Mouse (Mus musculus) thymus, postnatal 36 days (tissue): ENCODE measurements around the gene Tsks.

Source experiments
- DNase-seq, 2 experiments: peaks; one replicate each; pipeline ENCODE4 v3.0.0; 2022; ENCODE audit warnings: mixed read lengths in 2 of 2

Tsks gene

DNA sequence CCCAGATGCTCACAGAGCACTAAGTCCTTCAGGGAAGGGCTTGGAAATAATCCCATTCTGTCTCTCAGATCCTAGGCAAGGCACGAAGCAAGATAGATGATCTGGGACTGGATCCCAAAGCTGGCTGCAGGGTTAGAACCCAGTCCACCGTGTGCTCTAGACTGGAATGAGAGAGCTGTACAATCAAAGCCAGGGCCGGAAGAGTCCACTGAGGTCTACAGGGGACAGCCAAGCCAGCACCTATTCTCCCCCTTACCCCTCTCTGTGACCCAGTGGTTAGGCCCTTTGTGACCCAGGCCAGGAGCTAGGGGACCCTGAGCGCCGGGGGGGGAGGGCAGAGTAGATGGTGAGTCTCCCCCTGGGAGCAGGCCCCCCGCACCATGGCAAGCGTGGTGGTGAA lies at the start of gene Tsks:
Gene Tsks, plus strand, starts transcription at position 301 of the 400 bp plus-strand sequence.
- no peak for DNase-seq

DNA sequence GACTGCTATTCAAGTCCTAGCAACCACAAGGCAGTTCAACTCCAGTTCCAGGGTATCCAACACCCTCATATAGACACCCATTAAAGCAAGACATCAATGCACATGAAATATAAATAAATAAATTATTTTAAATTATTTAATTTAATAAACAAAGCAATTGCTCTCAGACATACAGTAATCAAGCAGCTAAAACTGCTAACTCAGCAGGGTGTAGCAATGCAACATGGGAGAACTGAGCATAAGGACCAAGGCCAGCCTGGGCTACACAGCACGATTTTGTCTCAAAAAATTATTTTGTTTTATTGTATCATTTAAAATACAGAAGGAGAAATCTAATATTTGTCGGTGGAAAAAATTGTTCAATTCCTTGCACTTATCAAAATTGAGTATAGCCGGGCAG lies 48.8 kb upstream of the Tsks start:
- DNase-seq, result no peak

- no peak for DNase-seq
Observed at GRCm38 (mm10) chr7:44895206-44895592, 47.8 kb upstream of the Tsks start.

- peak; percentile 84 for DNase-seq
Observed at GRCm38 (mm10) chr7:44895593-44896434, 47.2 kb upstream of the Tsks start, which contains the start of gene Fuz. Gene Fuz, plus strand, starts transcription at chr7:44896079.

DNA sequence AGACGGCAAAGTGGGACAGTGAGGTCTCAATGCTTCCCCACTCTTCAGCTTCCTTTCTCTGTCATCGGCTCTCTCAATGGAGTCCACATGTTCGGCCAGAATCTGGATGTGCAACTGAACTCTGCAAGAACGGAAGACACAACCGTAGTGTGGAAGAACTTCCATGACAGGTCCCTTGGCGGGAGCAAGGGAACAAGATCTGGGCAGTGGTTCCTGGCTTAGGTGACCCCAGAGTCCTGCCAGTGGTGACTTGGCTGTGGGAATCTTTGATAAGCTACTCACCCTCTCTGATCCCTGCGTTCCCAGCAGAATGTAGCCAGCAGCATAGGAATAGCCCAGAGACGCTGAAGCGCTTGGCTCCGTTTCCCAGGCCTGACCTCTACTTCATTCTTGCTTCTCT lies 46.5 kb upstream of the Tsks start:
- no peak for DNase-seq

DNA sequence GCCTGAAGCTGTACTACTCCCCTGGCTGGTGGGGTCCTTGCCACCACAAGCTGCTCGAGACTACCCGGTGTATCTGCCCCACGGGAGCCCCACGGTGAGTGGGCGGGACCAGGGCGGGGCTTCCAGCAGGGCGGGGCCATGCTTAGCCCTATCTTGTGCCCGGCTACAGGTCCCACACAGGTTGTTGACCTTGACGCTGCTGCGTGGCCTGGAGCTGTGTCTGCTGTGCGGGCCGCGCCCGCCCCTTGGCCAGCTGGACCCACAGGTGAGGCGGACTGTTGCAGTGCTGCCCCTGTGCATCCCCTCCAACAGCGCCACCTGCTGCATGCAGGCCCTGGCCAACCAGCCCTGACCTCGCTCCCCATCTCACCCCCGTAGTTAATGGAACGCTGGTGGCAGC lies 44.4 kb upstream of the Tsks start:
- DNase-seq, result peak in 1 of 2 experiments; percentile 49

- DNase-seq, result no peak
Observed at GRCm38 (mm10) chr7:44900632-44901031, 42.4 kb upstream of the Tsks start.

DNA sequence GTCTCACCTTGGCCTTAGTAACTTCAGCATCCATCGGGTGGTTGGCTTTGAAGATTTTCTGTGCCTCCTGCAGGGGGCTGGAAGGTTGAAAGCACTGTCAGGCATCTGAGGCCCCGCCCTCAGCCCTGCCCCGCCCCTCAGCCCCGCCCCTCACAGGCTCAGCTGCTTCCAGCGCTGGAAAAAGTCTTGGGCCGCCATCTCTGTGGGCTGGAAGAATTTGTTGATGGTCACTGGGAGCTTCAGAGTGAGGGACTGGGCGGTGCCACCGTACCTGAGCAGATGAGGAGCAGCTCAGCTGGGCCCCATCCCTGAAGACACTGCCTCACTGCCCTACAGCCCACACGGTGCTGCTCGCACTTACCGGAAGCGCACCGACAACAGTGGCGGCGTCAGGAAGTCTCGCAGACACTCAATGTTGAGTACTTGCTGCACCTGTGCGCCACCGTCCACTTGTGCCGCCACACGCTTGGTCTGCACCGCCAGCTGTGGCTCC lies 41.7 kb upstream of the Tsks start:
- DNase-seq, result peak; percentile 68 to 79

GRCm38 (mm10) chr7:44905430-44905829 lies 37.6 kb upstream of the Tsks start:
- no peak for DNase-seq

- DNase-seq, result peak; percentile 29 to 39
Observed at GRCm38 (mm10) chr7:44908706-44909476, 34.1 kb upstream of the Tsks start.

GRCm38 (mm10) chr7:44914396-44914795 lies 28.6 kb upstream of the Tsks start:
- DNase-seq, result no peak

- no peak for DNase-seq
Observed at GRCm38 (mm10) chr7:44915314-44915713, 27.7 kb upstream of the Tsks start.

DNA sequence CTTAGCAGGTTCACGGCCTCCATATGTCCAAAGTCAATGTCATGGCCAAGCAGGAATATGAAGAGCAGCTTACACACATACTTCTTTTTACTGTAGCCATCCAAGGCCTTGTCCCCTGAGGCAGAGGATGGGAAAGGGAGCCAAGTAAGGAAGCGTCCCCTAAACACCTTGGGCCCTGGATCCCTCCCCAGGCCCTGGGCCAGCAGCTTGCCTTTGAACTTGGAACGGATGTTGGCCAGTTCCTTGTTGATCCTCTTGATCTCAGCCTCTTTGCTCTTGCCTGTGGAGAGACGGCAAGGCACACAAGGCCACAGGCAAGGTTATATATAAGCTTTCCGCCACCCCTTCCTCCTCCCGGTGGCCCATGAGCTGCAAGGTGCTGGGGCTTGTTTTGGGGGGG lies 26.8 kb upstream of the Tsks start:
- no peak for DNase-seq

DNA sequence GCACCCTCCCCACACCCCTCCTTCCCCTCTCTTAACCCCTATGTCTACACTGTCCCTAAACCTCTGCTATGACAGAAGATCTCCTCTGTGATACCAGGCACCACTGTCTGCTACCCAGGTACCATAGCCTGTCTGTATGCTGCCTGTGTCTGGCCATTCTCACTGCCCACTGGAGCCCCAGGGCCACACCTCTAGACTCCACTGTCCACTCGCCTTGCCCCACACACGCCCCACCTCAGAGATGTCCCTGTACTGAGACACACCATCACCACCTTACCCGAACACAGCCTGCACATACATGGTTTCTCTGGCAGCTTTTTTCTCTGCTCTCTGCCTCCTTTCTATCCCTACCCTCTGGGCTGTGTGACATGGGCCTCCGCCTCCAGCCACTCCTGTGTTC lies 26.1 kb upstream of the Tsks start:
- DNase-seq, result no peak

DNA sequence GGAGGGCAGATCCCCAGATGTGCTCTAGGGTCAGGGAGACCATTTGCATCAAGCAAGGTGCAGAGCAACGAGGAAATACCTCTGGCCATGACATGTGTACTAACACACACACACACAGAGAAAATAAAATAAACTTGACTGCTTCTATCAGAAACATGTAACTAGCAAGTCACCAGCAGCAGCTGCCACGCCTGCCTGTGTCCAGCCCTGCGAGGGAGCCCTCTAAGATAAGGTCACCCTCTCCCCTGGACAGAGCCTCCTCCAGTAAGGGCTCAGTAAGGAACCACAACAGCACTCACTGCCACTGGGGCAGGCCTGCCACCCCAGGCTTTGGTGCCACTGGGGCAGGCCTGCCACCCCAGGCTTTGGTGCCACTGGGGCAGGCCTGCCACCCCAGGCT lies 24.8 kb upstream of the Tsks start:
- no peak for DNase-seq

DNA sequence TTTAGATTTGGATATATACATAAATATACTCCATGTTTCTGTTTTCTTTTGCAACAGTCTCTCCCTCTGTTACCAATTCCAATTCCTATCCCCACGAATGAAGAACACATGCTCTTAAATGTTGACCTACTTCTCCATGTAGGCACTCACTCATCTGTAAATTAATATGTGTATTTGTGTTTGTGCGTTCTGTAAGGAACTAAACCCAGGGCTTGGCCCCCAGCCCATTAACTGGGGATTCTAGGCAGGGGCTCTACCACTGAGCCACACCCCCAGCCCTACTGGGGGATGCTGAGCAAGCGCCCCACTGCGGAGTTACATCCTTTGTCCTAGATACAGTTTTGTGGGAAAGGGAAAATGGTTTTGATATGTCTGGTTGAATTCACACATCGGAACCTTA lies 23.9 kb upstream of the Tsks start:
- DNase-seq, result no peak

GRCm38 (mm10) chr7:44922530-44922929 lies 20.5 kb upstream of the Tsks start:
- DNase-seq, result no peak

DNA sequence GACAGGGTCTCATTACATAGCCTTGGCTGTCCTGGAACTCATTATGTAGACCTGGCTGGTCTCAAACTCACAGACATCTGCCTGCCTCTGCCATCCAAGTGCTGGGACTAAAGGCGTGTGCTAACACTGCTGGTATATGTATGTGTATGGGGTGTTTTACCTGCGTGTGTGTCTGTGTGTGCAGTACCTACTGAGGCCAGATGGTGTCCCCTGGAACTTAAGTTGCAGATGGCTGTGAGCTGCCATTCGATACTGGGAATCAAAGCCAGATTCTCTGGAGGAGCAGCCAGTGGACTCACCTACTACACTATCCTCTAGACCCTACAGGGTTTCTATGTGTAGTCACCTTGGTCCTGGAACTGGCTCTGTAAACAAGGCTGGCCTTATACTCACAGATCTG lies 17.5 kb upstream of the Tsks start:
- DNase-seq, result no peak

DNA sequence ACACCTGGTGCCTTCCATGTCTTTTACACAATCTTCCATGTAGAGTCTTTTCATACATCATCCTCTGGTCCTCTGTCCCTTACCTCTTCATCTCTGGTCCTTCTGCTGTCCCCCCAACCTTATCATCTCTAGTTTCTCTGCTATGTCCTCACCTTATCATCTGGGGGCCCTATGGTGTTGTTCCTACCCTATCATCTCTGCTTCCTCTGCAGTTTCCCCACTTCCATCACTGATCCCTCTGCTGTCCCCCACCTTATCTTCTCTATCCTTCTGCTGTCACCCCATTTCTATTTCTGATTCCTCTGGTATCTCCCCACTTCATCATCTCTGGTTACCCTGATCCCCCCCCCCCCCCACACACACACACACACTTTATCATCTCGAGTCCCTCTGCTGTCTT lies 14.4 kb upstream of the Tsks start:
- DNase-seq, result no peak

GRCm38 (mm10) chr7:44929204-44930151 lies 13.5 kb upstream of the Tsks start, which contains the start of gene Ap2a1:
Gene Ap2a1, minus strand, starts transcription at chr7:44929496.
- peak; percentile 99 to 100 for DNase-seq

GRCm38 (mm10) chr7:44938680-44939079 lies 4.3 kb upstream of the Tsks start:
- no peak for DNase-seq

- no peak for DNase-seq
Observed at GRCm38 (mm10) chr7:44949922-44950321, 6.9 kb downstream of the Tsks start.

DNA sequence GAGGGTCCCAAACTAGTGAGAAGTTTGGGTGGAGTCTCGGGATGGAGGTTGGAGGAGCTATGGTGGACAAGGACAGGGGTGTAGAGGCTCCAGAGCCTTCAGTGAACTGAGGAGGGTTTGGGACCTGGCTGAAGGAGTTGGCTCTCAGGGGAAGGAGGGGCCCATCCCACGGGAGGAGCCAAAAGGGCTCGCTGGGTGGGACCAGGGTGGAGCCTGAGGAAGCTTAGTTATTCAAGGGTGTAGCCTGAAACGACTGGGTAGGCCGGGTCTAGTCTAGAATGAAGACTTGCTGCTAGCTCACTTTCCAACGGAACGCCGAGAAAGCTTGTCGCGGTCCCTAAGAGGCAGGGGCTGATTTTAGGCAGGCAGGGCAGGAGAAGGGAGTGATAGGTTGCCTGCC lies 9.0 kb downstream of the Tsks start:
- no peak for DNase-seq
